Comparison of ENCODE assay signal across 9 mouse cellular contexts in genomic region chr11:3963155-3963554, GRCm38 (mm10). TPM values are rescaled to one million over a fixed set of nuclear protein-coding genes. Genes with fewer than 3 reads are reported as not detected.
DNase-seq lines count a peak whose midpoint lies in the region; ATAC-seq lines count a peak whose summit lies in the region.
"Had no signal": no experiment of that assay in that cellular context is flagged by ENCODE, and none has a peak within 500 bp of the region (broad histone marks: within the 10 kb centered on the region; RNA-seq: fewer than 3 reads in every experiment).

No protein-coding gene starts in this region.

- H3K4me3 ChIP-seq in neural tube, embryonic 12.5 days, result peak overlapping the region; percentile 18; the same call in 1 of the 2 replicates

- no peaks in the 10 kb centered on the region for H3K9me3 ChIP-seq in neural tube, embryonic 12.5 days

- 82% methylated on average over 10 of the region's 10 CpGs for WGBS in neural tube, embryonic 12.5 days

- H3K36me3 ChIP-seq in neural tube, embryonic 12.5 days, result peaks cover 2% of the 10 kb centered on the region

- no peak overlapping the region for H3K27ac ChIP-seq in neural tube, embryonic 12.5 days

- no peaks in the 10 kb centered on the region for H3K27me3 ChIP-seq in neural tube, embryonic 12.5 days (replicated peaks)

- peak; percentile 30; the same call in 1 of the 2 replicates for ATAC-seq in neural tube, embryonic 12.5 days (ENCODE audit: low FRiP score, low read depth)

- H3K4me2 ChIP-seq in neural tube, embryonic 12.5 days (replicated peaks), result peak overlapping the region; percentile 90

- DNase-seq in cerebellum, postnatal 10 days, result peak; percentile 28 to 48
- no peak for DNase-seq in cerebellum, postnatal 36 days
- peak; percentile 14 to 56 for DNase-seq in urinary bladder, postnatal 4 days (ENCODE audit: low spot score in 2 of 2)
- DNase-seq in urinary bladder, adult 18-20 months (ENCODE audit: low spot score in 2 of 2), result no peak
- peak; percentile 36 to 56 for DNase-seq in kidney, postnatal 25 days
- no peak for DNase-seq in urinary bladder, postnatal 14 days (ENCODE audit: low spot score)
- no peak for DNase-seq in gastrocnemius, postnatal 4 days (ENCODE audit: low spot score in 2 of 2)

- peaks cover 8% of the 10 kb centered on the region for H3K4me1 ChIP-seq in neural tube, embryonic 12.5 days

- no peak overlapping the region for H3K9ac ChIP-seq in neural tube, embryonic 12.5 days

RNA-seq across cellular contexts. Expression of gene Pes1, which starts 0.6 kb away (rescaled TPM):
- polyA plus RNA-seq in neural tube, embryonic 12.5 days (2016; fragmentation: Nextera tagmentation; extraction: Ambion mirVana), result 68.1 and 75.7 TPM in 2 replicates
- total RNA-seq in gastrocnemius, postnatal 4 days (2021), result 10 to 100 TPM; 47.7 to 53.1 TPM

RNA-seq across cellular contexts. Expression of gene 4930556J24Rik, which starts 13.4 kb away (rescaled TPM):
- polyA plus RNA-seq in neural tube, embryonic 12.5 days (2016; fragmentation: Nextera tagmentation; extraction: Ambion mirVana), result 0.28 and 0.49 TPM in 2 replicates
- not detected for total RNA-seq in gastrocnemius, postnatal 4 days (2021)
- polyA plus RNA-seq: large intestine, adult 2 months had no signal

RNA-seq across cellular contexts. Expression of gene Gal3st1, which starts 20.3 kb away (rescaled TPM):
- 2.5 and 3.0 TPM in 2 replicates for polyA plus RNA-seq in neural tube, embryonic 12.5 days (2016; fragmentation: Nextera tagmentation; extraction: Ambion mirVana)
- total RNA-seq in gastrocnemius, postnatal 4 days (2021), result 1 to 10 TPM; 4.9 to 5.0 TPM

RNA-seq across cellular contexts. Expression of gene Tcn2, which starts 31.2 kb away (rescaled TPM):
- polyA plus RNA-seq in neural tube, embryonic 12.5 days (2016; fragmentation: Nextera tagmentation; extraction: Ambion mirVana), result 26.3 and 28.3 TPM in 2 replicates
- 10 to 100 TPM; 25.2 to 32.3 TPM for total RNA-seq in gastrocnemius, postnatal 4 days (2021)

RNA-seq across cellular contexts. Expression of gene Slc35e4, which starts 48.7 kb away (rescaled TPM):
- polyA plus RNA-seq in neural tube, embryonic 12.5 days (2016; fragmentation: Nextera tagmentation; extraction: Ambion mirVana), result 9.1 and 9.6 TPM in 2 replicates
- total RNA-seq in gastrocnemius, postnatal 4 days (2021), result 10 to 100 TPM; 11.1 to 11.5 TPM

Comparison
In these comparisons a context has a peak if more than half of its experiments do, and no peak if none do; other contexts are left out.
1. DNase-seq: peak in cerebellum, postnatal 10 days (2 of 2), urinary bladder, postnatal 4 days (2 of 2) and kidney, postnatal 25 days (2 of 2); none in cerebellum, postnatal 36 days (0 of 2), urinary bladder, adult 18-20 months (0 of 2), urinary bladder, postnatal 14 days (single experiment) and gastrocnemius, postnatal 4 days (0 of 2).